Comparison of ENCODE assay signal across 13 mouse cellular contexts in the genomic region with DNA sequence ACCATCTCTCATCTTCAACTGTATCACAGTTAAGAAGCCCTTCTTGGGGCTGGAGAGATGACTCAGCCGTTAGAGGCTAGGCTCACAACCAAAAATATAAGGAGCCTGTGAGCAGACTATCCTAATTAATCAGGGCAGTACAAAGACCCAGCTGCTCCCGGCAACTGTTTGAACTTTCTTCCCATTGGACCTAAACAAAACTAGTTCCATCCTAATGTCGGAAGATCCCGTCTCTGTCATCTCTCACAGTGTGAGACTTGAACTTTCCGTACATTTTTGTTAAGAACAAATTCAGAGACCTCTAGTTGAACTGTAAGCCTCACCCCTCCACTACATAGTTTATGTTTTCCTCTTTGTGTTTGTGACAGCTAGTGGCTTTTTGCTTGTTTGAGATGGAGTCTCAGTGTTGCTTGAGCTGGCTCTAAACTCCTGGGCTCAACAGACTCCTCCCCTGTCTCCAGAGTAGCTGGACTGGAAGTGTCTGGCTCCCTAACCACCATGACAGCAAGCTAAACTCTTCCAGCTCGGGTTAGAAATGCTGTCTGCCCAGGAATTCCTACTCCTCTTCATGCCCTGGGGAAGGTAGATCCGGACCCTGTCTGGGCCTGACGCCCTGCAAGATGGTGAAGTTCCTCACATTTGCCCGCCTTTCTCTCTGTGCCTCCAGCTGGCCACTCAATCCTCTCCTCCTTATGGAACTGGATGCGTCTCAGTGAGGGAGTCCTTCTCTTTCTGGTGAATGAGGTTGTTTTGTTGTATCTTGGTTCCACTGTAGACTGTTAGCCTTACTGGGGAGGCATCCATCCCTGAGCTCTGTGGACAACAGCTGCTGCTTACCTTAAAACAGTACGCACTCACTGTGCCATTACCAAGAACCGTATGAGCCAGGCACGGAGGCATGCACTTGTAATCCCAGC. TPM values are rescaled to one million over a fixed set of nuclear protein-coding genes. Genes with fewer than 3 reads are reported as not detected.
A peak's percentile ranks its signal among the peaks of the same experiment; 100 is the strongest.
DNase-seq lines count a peak whose midpoint lies in the region; ATAC-seq and TF ChIP-seq lines count a peak whose summit lies in the region.
"Had no signal": no experiment of that assay in that cellular context is flagged by ENCODE, and none has a peak within 500 bp of the region (broad histone marks: within the 10 kb centered on the region; RNA-seq: fewer than 3 reads in every experiment).

No protein-coding gene starts in this region.

- H3K27me3 ChIP-seq in forebrain, embryonic 10.5 days (ENCODE audit: poor library complexity, severe bottlenecking) = no peaks in the 10 kb centered on the region
- H3K27me3 ChIP-seq in forebrain, embryonic 15.5 days = no peaks in the 10 kb centered on the region
- no peaks in the 10 kb centered on the region for H3K27me3 ChIP-seq in liver, embryonic 12.5 days (replicated peaks)
- H3K27me3 ChIP-seq in liver, postnatal 0 days (ENCODE audit: insufficient read depth, low read length) = no peaks in the 10 kb centered on the region
- no peaks in the 10 kb centered on the region for H3K27me3 ChIP-seq in embryonic facial prominence, embryonic 14.5 days (replicated peaks; ENCODE audit: control insufficient read depth, insufficient read depth, low read length)
- no peaks in the 10 kb centered on the region for H3K27me3 ChIP-seq in neural tube, embryonic 13.5 days
- H3K27me3 ChIP-seq: Patski had no signal

- TF ChIP-seq CTCF in liver, postnatal 0 days (IDR thresholded peaks at IDR 0.05; ENCODE audit: low read depth) = no peak

- peaks cover 39% of the 10 kb centered on the region for H3K36me3 ChIP-seq in forebrain, embryonic 10.5 days (replicated peaks)
- H3K36me3 ChIP-seq in forebrain, embryonic 15.5 days = peaks cover 27% of the 10 kb centered on the region
- peaks cover 27% of the 10 kb centered on the region for H3K36me3 ChIP-seq in liver, embryonic 12.5 days
- H3K36me3 ChIP-seq in liver, postnatal 0 days (replicated peaks; ENCODE audit: insufficient read depth, low read length) = peaks cover 11% of the 10 kb centered on the region
- peaks cover 31% of the 10 kb centered on the region for H3K36me3 ChIP-seq in embryonic facial prominence, embryonic 14.5 days (ENCODE audit: control insufficient read depth, insufficient read depth, low read length)
- peaks cover 37% of the 10 kb centered on the region for H3K36me3 ChIP-seq in neural tube, embryonic 13.5 days

- DNase-seq in forebrain, embryonic 10.5 days (ENCODE audit: extremely low spot score, low spot score) = no peak
- no peak for DNase-seq in liver, postnatal 0 days
- DNase-seq in embryonic facial prominence, embryonic 14.5 days (ENCODE audit: low spot score) = peak; percentile 40
- no peak for DNase-seq in urinary bladder, postnatal 14 days (ENCODE audit: low spot score)
- DNase-seq: adrenal gland, postnatal 14 days; lung, postnatal 36 days; right cerebral cortex, postnatal 4 days had no signal

- no peak for TF ChIP-seq EP300 in liver, postnatal 0 days (IDR thresholded peaks at IDR 0.05; ENCODE audit: low read depth)

- WGBS in forebrain, embryonic 10.5 days = 76% methylated on average over 13 of the region's 13 CpGs
- 74% methylated on average over 13 of the region's 13 CpGs for WGBS in forebrain, embryonic 15.5 days
- WGBS in liver, embryonic 12.5 days (ENCODE audit: insufficient replicate concordance) = 70% methylated on average over 13 of the region's 13 CpGs
- WGBS in liver, postnatal 0 days (ENCODE audit: insufficient replicate concordance) = 72% methylated on average over 13 of the region's 13 CpGs
- 56% methylated on average over 13 of the region's 13 CpGs for WGBS in embryonic facial prominence, embryonic 14.5 days
- WGBS in neural tube, embryonic 13.5 days = 62% methylated on average over 13 of the region's 13 CpGs

- H3K9me3 ChIP-seq in forebrain, embryonic 10.5 days = peaks cover 7% of the 10 kb centered on the region; the same call in 1 of the 2 replicates
- H3K9me3 ChIP-seq in forebrain, embryonic 15.5 days = no peaks in the 10 kb centered on the region
- no peaks in the 10 kb centered on the region for H3K9me3 ChIP-seq in liver, embryonic 12.5 days (replicated peaks)
- no peaks in the 10 kb centered on the region for H3K9me3 ChIP-seq in liver, postnatal 0 days (ENCODE audit: low read length)
- H3K9me3 ChIP-seq in embryonic facial prominence, embryonic 14.5 days (ENCODE audit: control insufficient read depth, low read length) = no peaks in the 10 kb centered on the region
- H3K9me3 ChIP-seq in neural tube, embryonic 13.5 days = no peaks in the 10 kb centered on the region

- no peak overlapping the region for H3K4me2 ChIP-seq in forebrain, embryonic 15.5 days (replicated peaks)
- H3K4me2 ChIP-seq in liver, embryonic 12.5 days = no peak overlapping the region
- H3K4me2 ChIP-seq in liver, postnatal 0 days (ENCODE audit: low read depth, low read length) = no peak overlapping the region
- H3K4me2 ChIP-seq in embryonic facial prominence, embryonic 14.5 days (ENCODE audit: low read depth, low read length) = no peak overlapping the region
- H3K4me2 ChIP-seq in neural tube, embryonic 13.5 days = no peak overlapping the region

- H3K4me1 ChIP-seq in forebrain, embryonic 10.5 days = peaks cover 23% of the 10 kb centered on the region
- H3K4me1 ChIP-seq in forebrain, embryonic 15.5 days = peaks cover 8% of the 10 kb centered on the region
- H3K4me1 ChIP-seq in liver, embryonic 12.5 days = peaks cover 39% of the 10 kb centered on the region
- H3K4me1 ChIP-seq in liver, postnatal 0 days (ENCODE audit: insufficient read depth) = peaks cover 16% of the 10 kb centered on the region
- H3K4me1 ChIP-seq in embryonic facial prominence, embryonic 14.5 days (ENCODE audit: control insufficient read depth, insufficient read depth, low read length) = peaks cover 9% of the 10 kb centered on the region; the same call in 1 of the 2 replicates
- peaks cover 22% of the 10 kb centered on the region for H3K4me1 ChIP-seq in neural tube, embryonic 13.5 days (replicated peaks)

- ATAC-seq in forebrain, embryonic 15.5 days (replicated peaks) = no peak
- ATAC-seq in liver, embryonic 12.5 days = no peak
- no peak for ATAC-seq in liver, postnatal 0 days
- ATAC-seq in embryonic facial prominence, embryonic 14.5 days (ENCODE audit: low read depth) = no peak
- no peak for ATAC-seq in neural tube, embryonic 13.5 days (ENCODE audit: low read depth)
- ATAC-seq in CD4-positive, CD25-positive, alpha-beta regulatory T cell, adult 4 months = no peak
- ATAC-seq: inflammation-experienced regulatory T-cells, adult 6 months; Patski had no signal

- H3K9ac ChIP-seq in forebrain, embryonic 15.5 days (replicated peaks) = no peak overlapping the region
- H3K9ac ChIP-seq in liver, embryonic 12.5 days = 0 out of 2 replicates have a peak overlapping the region, but pooled peaks have one; percentile 9
- no peak overlapping the region for H3K9ac ChIP-seq in liver, postnatal 0 days (replicated peaks)
- H3K9ac ChIP-seq in embryonic facial prominence, embryonic 14.5 days (ENCODE audit: low read depth, low read length) = no peak overlapping the region
- no peak overlapping the region for H3K9ac ChIP-seq in neural tube, embryonic 13.5 days

- no peak overlapping the region for H3K4me3 ChIP-seq in forebrain, embryonic 10.5 days
- H3K4me3 ChIP-seq in forebrain, embryonic 15.5 days = no peak overlapping the region
- H3K4me3 ChIP-seq in liver, embryonic 12.5 days = no peak overlapping the region
- H3K4me3 ChIP-seq in liver, postnatal 0 days (ENCODE audit: low read depth, low read length) = no peak overlapping the region
- H3K4me3 ChIP-seq in embryonic facial prominence, embryonic 14.5 days (ENCODE audit: low read depth, low read length) = no peak overlapping the region
- H3K4me3 ChIP-seq in neural tube, embryonic 13.5 days = no peak overlapping the region

- 0 out of 2 replicates have a peak overlapping the region, but pooled peaks have one; percentile 25 for H3K27ac ChIP-seq in forebrain, embryonic 10.5 days
- H3K27ac ChIP-seq in forebrain, embryonic 15.5 days (replicated peaks) = no peak overlapping the region
- H3K27ac ChIP-seq in liver, embryonic 12.5 days = no peak overlapping the region; the same call in 1 of the 2 replicates
- no peak overlapping the region for H3K27ac ChIP-seq in liver, postnatal 0 days (ENCODE audit: low read depth)
- peak overlapping the region; percentile 63 for H3K27ac ChIP-seq in embryonic facial prominence, embryonic 14.5 days (replicated peaks; ENCODE audit: low read depth, low read length)
- H3K27ac ChIP-seq in neural tube, embryonic 13.5 days (replicated peaks) = peak overlapping the region; percentile 57

RNA-seq across cellular contexts. Expression of a gene that starts 5.0 kb away (rescaled TPM):
- polyA plus RNA-seq in forebrain, embryonic 10.5 days (2016; fragmentation: Nextera tagmentation; extraction: Ambion mirVana) = 25.2 and 27.9 TPM in 2 replicates
- 23.0 and 25.4 TPM in 2 replicates for polyA plus RNA-seq in forebrain, embryonic 15.5 days (2015; fragmentation: Nextera tagmentation; extraction: Ambion mirVana)
- polyA plus RNA-seq in liver, embryonic 12.5 days (2016; fragmentation: Nextera tagmentation; extraction: Ambion mirVana) = 5.1 and 6.8 TPM in 2 replicates
- polyA plus RNA-seq in liver, postnatal 0 days (2015; fragmentation: Nextera tagmentation; extraction: Ambion mirVana) = 3.1 TPM in 2 replicates
- 19.6 and 22.8 TPM in 2 replicates for polyA plus RNA-seq in embryonic facial prominence, embryonic 14.5 days (2014; fragmentation: Nextera tagmentation; extraction: Ambion mirVana)
- polyA plus RNA-seq in neural tube, embryonic 13.5 days (2015; fragmentation: Nextera tagmentation; extraction: Ambion mirVana) = 22.0 and 24.7 TPM in 2 replicates
- polyA plus RNA-seq in CD4-positive, CD25-positive, alpha-beta regulatory T cell, adult 4 months (2017; shearing (Covaris generic)) = 1 to 10 TPM; 6.9 to 7.2 TPM

RNA-seq across cellular contexts. Expression of a gene that starts 7.1 kb away (rescaled TPM):
- 42.0 and 44.0 TPM in 2 replicates for polyA plus RNA-seq in forebrain, embryonic 10.5 days (2016; fragmentation: Nextera tagmentation; extraction: Ambion mirVana)
- 48.2 and 54.3 TPM in 2 replicates for polyA plus RNA-seq in forebrain, embryonic 15.5 days (2015; fragmentation: Nextera tagmentation; extraction: Ambion mirVana)
- polyA plus RNA-seq in liver, embryonic 12.5 days (2016; fragmentation: Nextera tagmentation; extraction: Ambion mirVana) = 17.1 and 17.3 TPM in 2 replicates
- polyA plus RNA-seq in liver, postnatal 0 days (2015; fragmentation: Nextera tagmentation; extraction: Ambion mirVana) = 4.9 and 7.2 TPM in 2 replicates
- polyA plus RNA-seq in embryonic facial prominence, embryonic 14.5 days (2014; fragmentation: Nextera tagmentation; extraction: Ambion mirVana) = 34.1 and 39.7 TPM in 2 replicates
- 61.3 and 61.7 TPM in 2 replicates for polyA plus RNA-seq in neural tube, embryonic 13.5 days (2015; fragmentation: Nextera tagmentation; extraction: Ambion mirVana)
- 10 to 100 TPM; 38.1 to 79.1 TPM for polyA plus RNA-seq in CD4-positive, CD25-positive, alpha-beta regulatory T cell, adult 4 months (2017; shearing (Covaris generic))

RNA-seq across cellular contexts. Expression of a gene that starts 23.2 kb away (rescaled TPM):
- 17.0 and 17.8 TPM in 2 replicates for polyA plus RNA-seq in forebrain, embryonic 10.5 days (2016; fragmentation: Nextera tagmentation; extraction: Ambion mirVana)
- 19.2 and 20.3 TPM in 2 replicates for polyA plus RNA-seq in forebrain, embryonic 15.5 days (2015; fragmentation: Nextera tagmentation; extraction: Ambion mirVana)
- 5.8 and 6.5 TPM in 2 replicates for polyA plus RNA-seq in liver, embryonic 12.5 days (2016; fragmentation: Nextera tagmentation; extraction: Ambion mirVana)
- 2.1 and 2.2 TPM in 2 replicates for polyA plus RNA-seq in liver, postnatal 0 days (2015; fragmentation: Nextera tagmentation; extraction: Ambion mirVana)
- 15.7 and 19.3 TPM in 2 replicates for polyA plus RNA-seq in embryonic facial prominence, embryonic 14.5 days (2014; fragmentation: Nextera tagmentation; extraction: Ambion mirVana)
- 23.6 and 24.8 TPM in 2 replicates for polyA plus RNA-seq in neural tube, embryonic 13.5 days (2015; fragmentation: Nextera tagmentation; extraction: Ambion mirVana)
- polyA plus RNA-seq in CD4-positive, CD25-positive, alpha-beta regulatory T cell, adult 4 months (2017; shearing (Covaris generic)) = 10 to 100 TPM; 10.4 to 22.3 TPM

RNA-seq across cellular contexts. Expression of a gene that starts 23.7 kb away (rescaled TPM):
- 12.3 and 14.1 TPM in 2 replicates for polyA plus RNA-seq in forebrain, embryonic 10.5 days (2016; fragmentation: Nextera tagmentation; extraction: Ambion mirVana)
- 13.5 and 14.6 TPM in 2 replicates for polyA plus RNA-seq in forebrain, embryonic 15.5 days (2015; fragmentation: Nextera tagmentation; extraction: Ambion mirVana)
- 5.1 and 5.6 TPM in 2 replicates for polyA plus RNA-seq in liver, embryonic 12.5 days (2016; fragmentation: Nextera tagmentation; extraction: Ambion mirVana)
- polyA plus RNA-seq in liver, postnatal 0 days (2015; fragmentation: Nextera tagmentation; extraction: Ambion mirVana) = 1.2 and 1.6 TPM in 2 replicates
- polyA plus RNA-seq in embryonic facial prominence, embryonic 14.5 days (2014; fragmentation: Nextera tagmentation; extraction: Ambion mirVana) = 6.8 and 8.4 TPM in 2 replicates
- 12.6 and 15.6 TPM in 2 replicates for polyA plus RNA-seq in neural tube, embryonic 13.5 days (2015; fragmentation: Nextera tagmentation; extraction: Ambion mirVana)
- polyA plus RNA-seq in CD4-positive, CD25-positive, alpha-beta regulatory T cell, adult 4 months (2017; shearing (Covaris generic)) = 1 to 10 TPM; 6.0 to 6.1 TPM

RNA-seq across cellular contexts. Expression of a gene that starts 39.8 kb away (rescaled TPM):
- 7.2 and 9.2 TPM in 2 replicates for polyA plus RNA-seq in forebrain, embryonic 10.5 days (2016; fragmentation: Nextera tagmentation; extraction: Ambion mirVana)
- polyA plus RNA-seq in forebrain, embryonic 15.5 days (2015; fragmentation: Nextera tagmentation; extraction: Ambion mirVana) = 2.6 and 3.3 TPM in 2 replicates
- polyA plus RNA-seq in liver, embryonic 12.5 days (2016; fragmentation: Nextera tagmentation; extraction: Ambion mirVana) = 10.3 and 11.4 TPM in 2 replicates
- 16.3 and 16.8 TPM in 2 replicates for polyA plus RNA-seq in liver, postnatal 0 days (2015; fragmentation: Nextera tagmentation; extraction: Ambion mirVana)
- 14.6 and 15.7 TPM in 2 replicates for polyA plus RNA-seq in embryonic facial prominence, embryonic 14.5 days (2014; fragmentation: Nextera tagmentation; extraction: Ambion mirVana)
- 5.8 and 6.2 TPM in 2 replicates for polyA plus RNA-seq in neural tube, embryonic 13.5 days (2015; fragmentation: Nextera tagmentation; extraction: Ambion mirVana)
- 1 to 10 TPM in 1 of 2 experiments, under 1 TPM in 1; 0.11 to 2.5 TPM for polyA plus RNA-seq in CD4-positive, CD25-positive, alpha-beta regulatory T cell, adult 4 months (2017; shearing (Covaris generic))

Comparison
In these comparisons a context has a peak if more than half of its experiments do, and no peak if none do; other contexts are left out.
1. H3K27ac ChIP-seq: peak in forebrain, embryonic 10.5 days (single experiment), embryonic facial prominence, embryonic 14.5 days (single experiment) and neural tube, embryonic 13.5 days (single experiment); none in forebrain, embryonic 15.5 days (single experiment), liver, embryonic 12.5 days (single experiment) and liver, postnatal 0 days (single experiment).